Mouse (Mus musculus): Measurements from ENCODE around the gene Sox5.

- TF ChIP-seq CTCF (IDR thresholded peaks at IDR 0.05; ENCODE audit: low read depth) (no peak), EP300 (IDR thresholded peaks at IDR 0.05; ENCODE audit: low read depth) (no peak)
Observed at GRCm38 (mm10) chr6:144480648-144481528, 300.9 kb downstream of the Sox5 start.

Measured in liver, embryonic 14.5 days (tissue).